ENCODE assay signal across 8 mouse cellular contexts in the genomic region with DNA sequence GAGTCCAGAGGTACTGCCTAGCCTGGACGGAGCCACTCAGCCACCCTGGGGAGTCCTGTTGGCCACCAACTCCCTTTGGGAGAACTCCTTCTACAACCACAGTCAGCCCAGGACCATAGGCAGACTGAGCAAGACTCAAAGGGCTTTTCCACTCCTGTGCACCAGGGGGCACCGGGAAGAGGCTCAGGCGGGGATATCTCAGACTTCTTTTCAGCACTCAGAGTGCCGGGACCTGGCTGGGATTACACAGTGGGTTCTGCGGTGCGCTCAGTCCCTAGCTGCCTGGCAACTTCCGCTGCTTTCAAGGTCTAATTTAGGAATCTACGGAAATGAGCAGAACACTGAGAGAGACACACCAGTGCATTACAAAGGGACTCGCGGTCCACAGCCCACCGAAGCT.
DNase-seq lines count a peak whose midpoint lies in the region; ATAC-seq lines count a peak whose summit lies in the region.

No protein-coding gene starts in this region.

- no peak overlapping the region for H3K9ac ChIP-seq in stomach, embryonic 15.5 days

- intact Hi-C loops in gastrocnemius, postnatal 14 days (cut with DNase I; ENCODE audit: low total_unique reads): no loop called here

- 11% methylated on average over 11 of the region's 11 CpGs for WGBS in stomach, embryonic 15.5 days

- no peaks in the 10 kb centered on the region for H3K9me3 ChIP-seq in megakaryocyte, embryonic 14.5 days
- H3K9me3 ChIP-seq in stomach, embryonic 15.5 days: no peaks in the 10 kb centered on the region

- DNase-seq in left cerebral cortex, adult 18-20 months (ENCODE audit: low spot score in 2 of 2): peak; percentile 26 to 40
- DNase-seq in left cerebral cortex, adult 11 months (ENCODE audit: low spot score): no peak
- DNase-seq in gastrocnemius, postnatal 14 days: peak; percentile 28
- DNase-seq in kidney, postnatal 10 days: peak; percentile 76
- no peak for DNase-seq in natural killer cell, adult 2 months (ENCODE audit: low spot score in 2 of 2)

- H3K27me3 ChIP-seq in megakaryocyte, embryonic 14.5 days (replicated peaks): peaks cover 4% of the 10 kb centered on the region
- 0 out of 2 replicates have a peak, but pooled peaks cover 5% of the 10 kb centered on the region for H3K27me3 ChIP-seq in stomach, embryonic 15.5 days (replicated peaks)

- peak overlapping the region; percentile 12; the same call in 1 of the 2 replicates for H3K4me2 ChIP-seq in stomach, embryonic 15.5 days

- H3K27ac ChIP-seq in stomach, embryonic 15.5 days: no peak overlapping the region

- H3K4me3 ChIP-seq in megakaryocyte, embryonic 14.5 days (replicated peaks): peak overlapping the region; percentile 80
- no peak overlapping the region for H3K4me3 ChIP-seq in stomach, embryonic 15.5 days (replicated peaks)

- peak; percentile 62 for ATAC-seq in activated CD4-positive, CD25-positive, alpha-beta regulatory T cell, adult 4 months
- no peak for ATAC-seq in stomach, embryonic 15.5 days (ENCODE audit: insufficient read depth, low FRiP score, low read depth)

- no peaks in the 10 kb centered on the region for H3K36me3 ChIP-seq in megakaryocyte, embryonic 14.5 days (replicated peaks; ENCODE audit: low read length)
- H3K36me3 ChIP-seq in stomach, embryonic 15.5 days: no peaks in the 10 kb centered on the region

- peaks cover 40% of the 10 kb centered on the region for H3K4me1 ChIP-seq in megakaryocyte, embryonic 14.5 days
- H3K4me1 ChIP-seq in stomach, embryonic 15.5 days: no peaks in the 10 kb centered on the region

Comparison
In these comparisons a context has a peak if more than half of its experiments do, and no peak if none do; other contexts are left out.
1. DNase-seq: peak in left cerebral cortex, adult 18-20 months (2 of 2), gastrocnemius, postnatal 14 days (single experiment) and kidney, postnatal 10 days (single experiment); none in left cerebral cortex, adult 11 months (single experiment) and natural killer cell, adult 2 months (0 of 2).